ENCODE assay signal across 9 mouse cellular contexts in the genomic region with DNA sequence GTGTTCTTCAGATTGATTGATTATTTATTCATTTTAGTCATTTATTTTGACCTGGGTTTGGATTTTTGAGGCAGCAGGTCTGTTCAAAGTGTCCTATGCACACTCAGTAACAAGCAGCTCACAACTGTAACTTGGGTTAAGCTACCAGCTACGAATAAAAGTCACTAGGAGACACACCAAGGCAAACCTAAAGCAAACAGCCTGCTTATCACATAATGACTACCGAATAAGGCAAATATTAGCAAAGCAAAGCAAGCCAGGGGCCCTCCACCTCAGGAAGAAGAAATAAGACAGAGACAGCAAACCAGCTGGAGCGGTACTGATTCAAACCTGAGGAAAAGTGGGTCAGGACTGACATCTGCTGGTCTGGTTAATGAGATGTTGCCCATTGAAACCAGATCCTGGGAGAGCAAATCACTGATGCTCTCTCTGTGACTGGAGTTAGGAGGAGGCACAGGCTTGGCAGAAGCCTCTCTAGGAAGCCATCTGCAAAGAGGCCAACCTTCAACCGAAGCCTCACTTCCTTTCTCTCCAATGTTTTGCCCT.
DNase-seq lines count a peak whose midpoint lies in the region; ATAC-seq lines count a peak whose summit lies in the region.
"Had no signal": no experiment of that assay in that cellular context is flagged by ENCODE, and none has a peak within 500 bp of the region (broad histone marks: within the 10 kb centered on the region; RNA-seq: fewer than 3 reads in every experiment).

No protein-coding gene starts in this region.

- 35% methylated on average over 4 of the region's 4 CpGs for WGBS in embryonic facial prominence, embryonic 12.5 days
- 11% methylated on average over 4 of the region's 4 CpGs for WGBS in large intestine, adult 2 months
- 17% methylated on average over 4 of the region's 4 CpGs for WGBS in stomach, embryonic 16.5 days

- H3K27ac ChIP-seq in embryonic facial prominence, embryonic 12.5 days: 0 out of 2 replicates have a peak overlapping the region, but pooled peaks have one; percentile 41
- H3K27ac ChIP-seq in stomach, embryonic 16.5 days (ENCODE audit: low read length): no peak overlapping the region
- H3K27ac ChIP-seq: limb, embryonic 12.5 days had no signal

- no peaks in the 10 kb centered on the region for H3K9me3 ChIP-seq in embryonic facial prominence, embryonic 12.5 days
- H3K9me3 ChIP-seq in stomach, embryonic 16.5 days (replicated peaks; ENCODE audit: control insufficient read depth, low read length): no peaks in the 10 kb centered on the region
- H3K9me3 ChIP-seq: limb, embryonic 12.5 days had no signal

- intact Hi-C loops in heart, postnatal 14 days (cut with DNase I): loop anchor here (2.0 kb wide), 2 partner anchors 1025 to 1091 kb away; no protein-coding TSS in a partner anchor

- H3K4me2 ChIP-seq in embryonic facial prominence, embryonic 12.5 days (replicated peaks): no peak overlapping the region
- H3K4me2 ChIP-seq in stomach, embryonic 16.5 days (ENCODE audit: low read depth, low read length): no peak overlapping the region
- H3K4me2 ChIP-seq: limb, embryonic 12.5 days had no signal

- DNase-seq in 3T3-L1 (ENCODE audit: low read depth, low spot score): peak; percentile 78
- peak; percentile 9 to 32 for DNase-seq in adrenal gland, adult 18-20 months (ENCODE audit: low spot score in 2 of 2)
- DNase-seq in heart, postnatal 14 days: peak; percentile 53 to 66
- DNase-seq in large intestine, adult 2 months (ENCODE audit: low read depth, low spot score): peak; percentile 31
- DNase-seq in lung, postnatal 25 days (ENCODE audit: low spot score): peak; percentile 44

- no peak overlapping the region for H3K4me3 ChIP-seq in embryonic facial prominence, embryonic 12.5 days
- H3K4me3 ChIP-seq in stomach, embryonic 16.5 days (replicated peaks; ENCODE audit: low read length): no peak overlapping the region
- H3K4me3 ChIP-seq: limb, embryonic 12.5 days had no signal

- no peaks in the 10 kb centered on the region for H3K36me3 ChIP-seq in embryonic facial prominence, embryonic 12.5 days
- H3K36me3 ChIP-seq in stomach, embryonic 16.5 days (ENCODE audit: control insufficient read depth, insufficient read depth, low read length): no peaks in the 10 kb centered on the region
- H3K36me3 ChIP-seq: limb, embryonic 12.5 days had no signal

- H3K4me1 ChIP-seq in embryonic facial prominence, embryonic 12.5 days: 0 out of 2 replicates have a peak, but pooled peaks cover 10% of the 10 kb centered on the region
- peaks cover 9% of the 10 kb centered on the region; the same call in 1 of the 2 replicates for H3K4me1 ChIP-seq in stomach, embryonic 16.5 days (ENCODE audit: control insufficient read depth, insufficient read depth, low read length)
- H3K4me1 ChIP-seq: limb, embryonic 12.5 days had no signal

- peaks cover 3% of the 10 kb centered on the region; the same call in 1 of the 2 replicates for H3K27me3 ChIP-seq in embryonic facial prominence, embryonic 12.5 days
- no peaks in the 10 kb centered on the region for H3K27me3 ChIP-seq in stomach, embryonic 16.5 days (ENCODE audit: control insufficient read depth, insufficient read depth, low read length)

- no peak for ATAC-seq in embryonic facial prominence, embryonic 12.5 days (ENCODE audit: insufficient number of reproducible peaks, insufficient read depth, low FRiP score, low TSS enrichment)
- peak; percentile 81 for ATAC-seq in stomach, embryonic 16.5 days (ENCODE audit: insufficient read depth, low FRiP score)
- no peak for ATAC-seq in activated CD4-positive, CD25-positive, alpha-beta regulatory T cell, adult 4 months

- H3K9ac ChIP-seq in embryonic facial prominence, embryonic 12.5 days: no peak overlapping the region
- H3K9ac ChIP-seq in stomach, embryonic 16.5 days (ENCODE audit: low read length): no peak overlapping the region
- H3K9ac ChIP-seq: limb, embryonic 12.5 days had no signal

Comparison
In these comparisons a context has a peak if more than half of its experiments do, and no peak if none do; other contexts are left out.
1. DNase-seq: peak in every context shown above with its lines; median percentile 78 in 3T3-L1; 60 in heart, postnatal 14 days; 44 in lung, postnatal 25 days; 31 in large intestine, adult 2 months; 20 in adrenal gland, adult 18-20 months.